Mouse (Mus musculus) adrenal gland, adult 2 months (tissue): ENCODE data around the gene Zmynd15. TPM values are rescaled to one million over a fixed set of nuclear protein-coding genes. Genes with fewer than 3 reads are reported as not detected.

Source experiments
- DNase-seq: peaks from one replicate; pipeline ENCODE4 v3.0.0; 2021
- microRNA-seq, 2 experiments: library from miRNA; unstranded; fragments of <30 nt; microRNA quantifications; one replicate each; pipeline ENCODE4 v1.2.0; 2021
- polyA plus RNA-seq: library from polyadenylated mRNA; depleted of rRNA; stranded (reverse); fragments of >200 nt; gene quantifications from 2 replicates; pipeline ENCODE4 v1.2.3, GENCODE M21; 2012; rRNA removed
- total RNA-seq, 2 experiments: library from RNA; stranded (reverse); gene quantifications; 2 replicates each; pipeline ENCODE4 v1.2.3; 2021

Zmynd15 gene
- total and polyA plus RNA-seq, 3 experiments: 1.2 to 5.3 (median 1.5) TPM

- peak; percentile 65 for DNase-seq
Measured at GRCm38 (mm10) chr11:70506385-70506784, 47.2 kb downstream of the Zmynd15 start.

- DNase-seq: no peak
Measured at GRCm38 (mm10) chr11:70506962-70507515, 47.8 kb downstream of the Zmynd15 start.

DNA sequence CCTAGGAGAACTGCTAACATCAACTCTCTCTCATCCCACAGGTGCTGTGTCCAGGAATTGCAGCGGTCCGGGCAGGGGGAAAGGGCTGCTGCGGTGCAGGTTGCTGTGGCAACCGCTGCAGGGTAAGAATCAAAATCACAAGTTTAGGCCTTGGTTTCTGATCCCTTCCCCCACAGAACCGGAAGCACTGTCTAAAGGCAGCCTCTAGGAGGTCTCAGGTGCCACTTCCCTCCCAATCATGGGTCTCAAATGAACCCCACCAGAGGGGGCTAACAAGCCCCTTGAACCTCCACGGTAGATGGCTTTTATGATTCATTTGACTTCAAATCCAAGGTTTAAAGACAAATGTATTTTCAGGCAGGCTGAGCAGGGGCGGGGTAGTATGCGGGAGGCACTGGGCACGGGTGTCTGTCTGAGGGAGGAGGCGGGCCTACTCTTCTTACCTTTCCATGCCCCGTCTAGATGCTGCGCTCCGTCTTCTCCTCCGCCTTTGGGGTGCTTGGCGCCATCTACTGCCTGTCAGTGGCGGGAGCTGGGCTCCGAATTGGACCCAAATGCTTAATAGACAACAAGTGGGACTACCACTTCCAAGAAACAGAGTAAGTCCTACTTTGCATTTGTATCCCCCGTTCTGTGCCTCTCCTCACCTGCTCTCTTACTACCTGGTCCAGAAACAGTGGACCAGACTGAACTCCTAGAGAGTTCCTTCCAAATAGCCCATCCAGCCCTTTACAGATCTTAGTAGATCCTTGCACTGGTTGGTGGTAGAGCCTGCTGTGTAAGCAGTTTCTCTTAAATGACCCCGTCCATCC is 50.7 kb downstream of the Zmynd15 start:
- peak; percentile 29 for DNase-seq

DNA sequence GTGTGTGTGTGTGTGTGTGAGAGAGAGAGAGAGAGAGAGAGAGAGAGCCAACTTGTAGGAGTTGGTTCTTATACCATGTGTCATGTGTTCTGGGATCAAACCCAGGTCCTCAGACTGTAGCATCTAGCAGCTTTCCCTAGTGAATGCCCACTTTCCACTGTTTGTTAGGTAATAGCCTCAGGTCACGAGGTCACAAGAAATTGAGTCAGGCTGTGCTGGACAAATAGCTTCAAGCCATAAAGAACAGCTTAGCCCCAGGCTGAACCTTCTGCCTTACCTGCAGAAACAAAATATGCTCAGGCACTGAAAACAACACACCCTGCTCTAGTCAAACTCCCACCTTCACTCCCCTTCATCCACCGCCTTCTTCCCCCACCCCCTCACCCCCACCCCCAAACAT is 52.0 kb downstream of the Zmynd15 start:
- DNase-seq: no peak

GRCm38 (mm10) chr11:70511825-70512224 is 52.6 kb downstream of the Zmynd15 start:
- DNase-seq: no peak

GRCm38 (mm10) chr11:70512709-70513342 is 53.6 kb downstream of the Zmynd15 start:
- no peak for DNase-seq

DNA sequence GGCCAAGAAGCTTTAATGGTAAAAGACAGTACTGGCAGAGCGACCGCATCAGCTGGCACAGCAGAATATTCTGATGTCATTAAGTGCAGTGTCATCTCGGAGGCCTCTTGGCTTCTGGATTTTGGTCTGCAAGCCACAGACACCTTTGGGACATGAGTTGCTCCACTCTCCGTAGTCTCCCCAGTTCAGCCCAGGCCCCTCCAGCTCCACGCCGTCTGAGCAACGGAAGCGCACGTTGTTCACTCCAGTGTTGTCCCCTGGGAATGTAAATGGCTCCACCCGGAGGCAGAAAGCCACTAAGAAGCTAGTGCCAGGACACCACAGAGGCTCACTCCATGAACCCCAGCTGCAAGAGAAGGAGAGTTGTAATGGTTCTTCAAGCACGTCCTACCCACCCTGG is 54.3 kb downstream of the Zmynd15 start:
- no peak for DNase-seq

GRCm38 (mm10) chr11:70514288-70514687 is 55.1 kb downstream of the Zmynd15 start, which contains the start of gene Vmo1:
Vmo1 (minus strand) TSS chr11:70514616.
- DNase-seq: no peak

Small RNA genes lying within 50 kb of the gene (microRNA-seq; reads per million reads assigned to microRNA genes)
- 0.22 to 0.83 reads per million in 2 experiments for gene Mir7115

Other genes with a start within 250 kb of the Zmynd15 start
Only the 30 nearest of the 31 such genes appear.
- 1 to 10 TPM; 2.7 to 3.7 TPM for gene Slc16a13, start 238.4 kb upstream of the Zmynd15 start, total RNA-seq
- 5.0 and 5.6 TPM in 2 replicates for gene Slc16a13, start 238.4 kb upstream of the Zmynd15 start, polyA plus RNA-seq
- gene Bcl6b, start 229.6 kb upstream of the Zmynd15 start, total RNA-seq: 10 to 100 TPM in 1 of 2 experiments, 1 to 10 TPM in 1; 8.6 to 11.3 TPM
- gene Bcl6b, start 229.6 kb upstream of the Zmynd15 start, polyA plus RNA-seq: 25.3 and 27.8 TPM in 2 replicates
- 10 to 100 TPM; 44.7 to 52.1 TPM for gene 0610010K14Rik, start 221.5 kb upstream of the Zmynd15 start, total RNA-seq
- 54.7 and 56.2 TPM in 2 replicates for gene 0610010K14Rik, start 221.5 kb upstream of the Zmynd15 start, polyA plus RNA-seq
- gene Gm21988, start 219.6 kb upstream of the Zmynd15 start, total RNA-seq: 1 to 10 TPM; 3.2 to 6.2 TPM
- gene Gm21988, start 219.6 kb upstream of the Zmynd15 start, polyA plus RNA-seq: 6.9 and 7.8 TPM in 2 replicates
- 100 to 1,000 TPM; 220 to 243 TPM for gene Rnasek, start 219.6 kb upstream of the Zmynd15 start, total RNA-seq
- 332 and 351 TPM in 2 replicates for gene Rnasek, start 219.6 kb upstream of the Zmynd15 start, polyA plus RNA-seq
- gene Alox12, start 204.1 kb upstream of the Zmynd15 start, total RNA-seq: 1 to 10 TPM; 1.3 to 1.6 TPM
- 1.7 and 1.8 TPM in 2 replicates for gene Alox12, start 204.1 kb upstream of the Zmynd15 start, polyA plus RNA-seq
- gene Alox12e, start 136.8 kb upstream of the Zmynd15 start, total RNA-seq: not detected
- gene Alox12e, start 136.8 kb upstream of the Zmynd15 start, polyA plus RNA-seq: 0.06 TPM in 1 of 2 replicates, not detected in the other
- gene Alox15, start 107.4 kb upstream of the Zmynd15 start, total RNA-seq: 1 to 10 TPM; 2.8 to 6.8 TPM
- gene Alox15, start 107.4 kb upstream of the Zmynd15 start, polyA plus RNA-seq: 1.1 and 2.7 TPM in 2 replicates
- gene Pelp1, start 49.4 kb upstream of the Zmynd15 start, total RNA-seq: 10 to 100 TPM; 15.4 to 22.2 TPM
- 25.0 and 39.1 TPM in 2 replicates for gene Pelp1, start 49.4 kb upstream of the Zmynd15 start, polyA plus RNA-seq
- 10 to 100 TPM; 27.2 to 27.7 TPM for gene Arrb2, start 26.8 kb upstream of the Zmynd15 start, total RNA-seq
- 24.2 and 26.9 TPM in 2 replicates for gene Arrb2, start 26.8 kb upstream of the Zmynd15 start, polyA plus RNA-seq
- gene Med11, start 7.5 kb upstream of the Zmynd15 start, total RNA-seq: 10 to 100 TPM; 20.4 to 21.6 TPM
- 8.9 TPM in 2 replicates for gene Med11, start 7.5 kb upstream of the Zmynd15 start, polyA plus RNA-seq
- 10 to 100 TPM in 1 of 2 experiments, 1 to 10 TPM in 1; 9.4 to 14.0 TPM for gene Cxcl16, start 551 bp downstream of the Zmynd15 start, total RNA-seq
- 16.2 and 18.7 TPM in 2 replicates for gene Cxcl16, start 551 bp downstream of the Zmynd15 start, polyA plus RNA-seq
- 1 to 10 TPM in 1 of 2 experiments, under 1 TPM in 1; 0.52 to 1.5 TPM for gene Tm4sf5, start 45.8 kb downstream of the Zmynd15 start, total RNA-seq
- 0.51 TPM in 1 of 2 replicates, not detected in the other for gene Tm4sf5, start 45.8 kb downstream of the Zmynd15 start, polyA plus RNA-seq
- under 1 TPM in 1 of 2 experiments, not detected in 1; 0.45 TPM for gene Vmo1, start 55.2 kb downstream of the Zmynd15 start, total RNA-seq
- not detected in 2 replicates for gene Vmo1, start 55.2 kb downstream of the Zmynd15 start, polyA plus RNA-seq
- gene Gltpd2, start 59.8 kb downstream of the Zmynd15 start, total RNA-seq: under 1 TPM in 1 of 2 experiments, not detected in 1; 0.23 TPM
- gene Gltpd2, start 59.8 kb downstream of the Zmynd15 start, polyA plus RNA-seq: 0.22 and 0.31 TPM in 2 replicates
- gene Psmb6, start 65.9 kb downstream of the Zmynd15 start, total RNA-seq: 100 to 1,000 TPM; 269 to 295 TPM
- gene Psmb6, start 65.9 kb downstream of the Zmynd15 start, polyA plus RNA-seq: 227 and 268 TPM in 2 replicates
- not detected for gene Gm40193, start 73.5 kb downstream of the Zmynd15 start, total RNA-seq
- not detected in 2 replicates for gene Gm40193, start 73.5 kb downstream of the Zmynd15 start, polyA plus RNA-seq
- gene Pld2, start 80.6 kb downstream of the Zmynd15 start, total RNA-seq: 10 to 100 TPM in 1 of 2 experiments, 1 to 10 TPM in 1; 8.0 to 10.9 TPM
- gene Pld2, start 80.6 kb downstream of the Zmynd15 start, polyA plus RNA-seq: 12.8 and 18.4 TPM in 2 replicates
- 10 to 100 TPM; 44.8 to 46.0 TPM for gene Mink1, start 103.4 kb downstream of the Zmynd15 start, total RNA-seq
- gene Mink1, start 103.4 kb downstream of the Zmynd15 start, polyA plus RNA-seq: 59.1 and 62.8 TPM in 2 replicates
- not detected for gene 4930544D05Rik, start 156.4 kb downstream of the Zmynd15 start, total RNA-seq
- gene 4930544D05Rik, start 156.4 kb downstream of the Zmynd15 start, polyA plus RNA-seq: not detected in 2 replicates
- gene Chrne, start 159.8 kb downstream of the Zmynd15 start, total RNA-seq: not detected
- 0.30 TPM in 1 of 2 replicates, not detected in the other for gene Chrne, start 159.8 kb downstream of the Zmynd15 start, polyA plus RNA-seq
- under 1 TPM in 1 of 2 experiments, not detected in 1; 0.12 TPM for gene Gp1ba, start 179.7 kb downstream of the Zmynd15 start, total RNA-seq
- gene Gp1ba, start 179.7 kb downstream of the Zmynd15 start, polyA plus RNA-seq: 0.03 TPM in 1 of 2 replicates, not detected in the other
- 100 to 1,000 TPM in 1 of 2 experiments, 10 to 100 TPM in 1; 76.9 to 106 TPM for gene Rnf167, start 187.8 kb downstream of the Zmynd15 start, total RNA-seq
- 91.4 and 101 TPM in 2 replicates for gene Rnf167, start 187.8 kb downstream of the Zmynd15 start, polyA plus RNA-seq
- 100 to 1,000 TPM; 124 to 140 TPM for gene Slc25a11, start 188.0 kb downstream of the Zmynd15 start, total RNA-seq
- 118 and 139 TPM in 2 replicates for gene Slc25a11, start 188.0 kb downstream of the Zmynd15 start, polyA plus RNA-seq
- 100 to 1,000 TPM; 833 to 893 TPM for gene Pfn1, start 195.2 kb downstream of the Zmynd15 start, total RNA-seq
- gene Pfn1, start 195.2 kb downstream of the Zmynd15 start, polyA plus RNA-seq: 2,948 and 4,143 TPM in 2 replicates
- gene Eno3, start 197.8 kb downstream of the Zmynd15 start, total RNA-seq: 10 to 100 TPM; 18.3 to 67.6 TPM
- gene Eno3, start 197.8 kb downstream of the Zmynd15 start, polyA plus RNA-seq: 8.0 and 16.9 TPM in 2 replicates
- gene Spag7, start 210.0 kb downstream of the Zmynd15 start, total RNA-seq: 10 to 100 TPM; 83.5 to 85.9 TPM
- 12.3 and 16.0 TPM in 2 replicates for gene Spag7, start 210.0 kb downstream of the Zmynd15 start, polyA plus RNA-seq
- gene Camta2, start 228.7 kb downstream of the Zmynd15 start, total RNA-seq: 10 to 100 TPM; 36.8 to 51.7 TPM
- gene Camta2, start 228.7 kb downstream of the Zmynd15 start, polyA plus RNA-seq: 44.8 and 58.4 TPM in 2 replicates
- 10 to 100 TPM in 1 of 2 experiments, 1 to 10 TPM in 1; 8.2 to 15.7 TPM for gene Inca1, start 240.7 kb downstream of the Zmynd15 start, total RNA-seq
- 12.9 and 15.8 TPM in 2 replicates for gene Inca1, start 240.7 kb downstream of the Zmynd15 start, polyA plus RNA-seq
- gene Kif1c, start 241.1 kb downstream of the Zmynd15 start, total RNA-seq: 100 to 1,000 TPM; 184 to 214 TPM
- gene Kif1c, start 241.1 kb downstream of the Zmynd15 start, polyA plus RNA-seq: 71.5 and 79.5 TPM in 2 replicates